ENCODE assay signal across 10 mouse cellular contexts in the genomic region with DNA sequence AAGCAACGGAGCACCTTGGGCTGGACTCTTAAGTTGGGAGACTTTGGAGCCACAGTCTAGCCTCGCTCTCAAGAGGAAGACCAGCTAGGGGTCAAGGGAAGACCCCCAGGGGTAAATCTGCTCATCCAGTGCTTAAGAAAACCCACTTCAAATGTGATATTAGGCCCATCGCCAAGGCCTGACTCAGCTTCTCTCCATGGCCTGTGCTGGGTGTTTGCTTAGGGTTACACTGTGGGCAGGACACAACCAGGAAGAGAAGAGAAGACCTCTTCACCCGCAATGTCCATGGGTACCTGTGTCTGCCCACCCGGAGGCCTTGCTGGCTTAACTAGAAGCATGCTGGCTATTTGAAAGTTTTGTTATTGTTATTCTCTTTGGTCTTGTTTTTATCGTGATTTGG.
A peak's percentile ranks its signal among the peaks of the same experiment; 100 is the strongest.
DNase-seq lines count a peak whose midpoint lies in the region; ATAC-seq and TF ChIP-seq lines count a peak whose summit lies in the region.
"Had no signal": no experiment of that assay in that cellular context is flagged by ENCODE, and none has a peak within 500 bp of the region (broad histone marks: within the 10 kb centered on the region; RNA-seq: fewer than 3 reads in every experiment).

No protein-coding gene starts in this region.

- H3ac ChIP-seq in myocyte (ENCODE audit: control insufficient read depth, insufficient read length) = no peak overlapping the region

- no peak overlapping the region for H3K9ac ChIP-seq in embryonic facial prominence, embryonic 15.5 days
- no peak overlapping the region for H3K9ac ChIP-seq in neural tube, embryonic 15.5 days (replicated peaks)

- H3K4me1 ChIP-seq in embryonic facial prominence, embryonic 15.5 days = peaks cover 7% of the 10 kb centered on the region
- no peaks in the 10 kb centered on the region for H3K4me1 ChIP-seq in neural tube, embryonic 15.5 days

- 76% methylated on average over 6 of the region's 6 CpGs for WGBS in embryonic facial prominence, embryonic 15.5 days
- 92% methylated on average over 6 of the region's 6 CpGs for WGBS in neural tube, embryonic 15.5 days

- H3K9me3 ChIP-seq in embryonic facial prominence, embryonic 15.5 days (replicated peaks) = no peaks in the 10 kb centered on the region
- H3K9me3 ChIP-seq in neural tube, embryonic 15.5 days (replicated peaks) = no peaks in the 10 kb centered on the region

- H3K4me2 ChIP-seq in embryonic facial prominence, embryonic 15.5 days (replicated peaks) = no peak overlapping the region
- peak overlapping the region; percentile 98 for H3K4me2 ChIP-seq in myocyte (ENCODE audit: low read depth)
- H3K4me2 ChIP-seq in neural tube, embryonic 15.5 days = no peak overlapping the region

- H3K4me3 ChIP-seq in embryonic facial prominence, embryonic 15.5 days (replicated peaks) = no peak overlapping the region
- peak overlapping the region; percentile 16 for H3K4me3 ChIP-seq in myocyte
- H3K4me3 ChIP-seq in neural tube, embryonic 15.5 days (replicated peaks) = no peak overlapping the region

- TF ChIP-seq POLR2A in myocyte (IDR thresholded peaks at IDR 0.05; ENCODE audit: insufficient read length, low read depth) = no peak

- intact Hi-C loops in left cerebral cortex, postnatal 25 days (cut with DNase I) = no loop called here

- H3K79me2 ChIP-seq in myocyte (ENCODE audit: control insufficient read depth, insufficient read depth) = no peaks in the 10 kb centered on the region

- H3K27me3 ChIP-seq in embryonic facial prominence, embryonic 15.5 days = no peaks in the 10 kb centered on the region
- H3K27me3 ChIP-seq in myocyte (ENCODE audit: control insufficient read depth, insufficient read depth, insufficient read length) = no peaks in the 10 kb centered on the region
- no peaks in the 10 kb centered on the region for H3K27me3 ChIP-seq in neural tube, embryonic 15.5 days (replicated peaks)

- peak; percentile 2 for DNase-seq in lung, postnatal 36 days
- DNase-seq in lung, postnatal 4 days = no peak
- DNase-seq in adrenal gland, adult 8-10 months = peak; percentile 24
- DNase-seq in left cerebral cortex, postnatal 25 days (ENCODE audit: low spot score in 2 of 2) = no peak
- no peak for DNase-seq in cerebellum, adult 18-20 months
- DNase-seq: spleen, adult 18-20 months had no signal

- H3K27ac ChIP-seq in embryonic facial prominence, embryonic 15.5 days (replicated peaks) = peak overlapping the region; percentile 55; the same call in 1 of the 2 replicates
- no peak overlapping the region for H3K27ac ChIP-seq in neural tube, embryonic 15.5 days (replicated peaks)

- no peaks in the 10 kb centered on the region for H3K36me3 ChIP-seq in embryonic facial prominence, embryonic 15.5 days
- H3K36me3 ChIP-seq in myocyte (ENCODE audit: control insufficient read depth, insufficient read depth) = no peaks in the 10 kb centered on the region
- H3K36me3 ChIP-seq in neural tube, embryonic 15.5 days = no peaks in the 10 kb centered on the region

- no peak for ATAC-seq in embryonic facial prominence, embryonic 15.5 days (ENCODE audit: insufficient number of reproducible peaks, low FRiP score, low TSS enrichment, low read depth)
- ATAC-seq in neural tube, embryonic 15.5 days (ENCODE audit: low FRiP score) = no peak
- ATAC-seq: hindbrain, embryonic 16.5 days had no signal

TF ChIP-seq in myocyte, 11 proteins besides CTCF, POLR2A, EP300 and RAD21:
- TF ChIP-seq E2F4 (IDR thresholded peaks at IDR 0.05; ENCODE audit: insufficient read depth) = no peak
- TF ChIP-seq MYOG (IDR thresholded peaks at IDR 0.05; ENCODE audit: control insufficient read depth in 1 of 3, insufficient read depth in 1 of 3, insufficient read length in 2 of 3, low read depth in 2 of 3) = no peak
- no peak for TF ChIP-seq MAX (IDR thresholded peaks at IDR 0.05; ENCODE audit: low read depth)
- TF ChIP-seq TCF12 (IDR thresholded peaks at IDR 0.05; ENCODE audit: insufficient read depth, poor library complexity, severe bottlenecking) = no peak
- TF ChIP-seq SRF (IDR thresholded peaks at IDR 0.05; ENCODE audit: control insufficient read depth, insufficient read length, low read depth) = no peak
- TF ChIP-seq USF1 (IDR thresholded peaks at IDR 0.05; ENCODE audit: low read depth) = no peak
- no peak for TF ChIP-seq CEBPB (IDR thresholded peaks at IDR 0.05; ENCODE audit: insufficient read depth, poor library complexity, severe bottlenecking)
- TF ChIP-seq TCF3 (IDR thresholded peaks at IDR 0.05; ENCODE audit: insufficient read length, low read depth) = no peak
- TF ChIP-seq POLR2AphosphoS2 (IDR thresholded peaks at IDR 0.05; ENCODE audit: insufficient read length, low read depth) = no peak
- TF ChIP-seq MYOD1 (IDR thresholded peaks at IDR 0.05; ENCODE audit: control insufficient read depth in 1 of 3, insufficient read length in 2 of 3, low read depth in 2 of 3) = no peak
- no peak for TF ChIP-seq REST (IDR thresholded peaks at IDR 0.05; ENCODE audit: insufficient read depth, insufficient read length)

Comparison
In these comparisons a context has a peak if more than half of its experiments do, and no peak if none do; other contexts are left out.
1. DNase-seq: peak in lung, postnatal 36 days (single experiment) and adrenal gland, adult 8-10 months (single experiment); none in lung, postnatal 4 days (0 of 2), left cerebral cortex, postnatal 25 days (0 of 2) and cerebellum, adult 18-20 months (0 of 2).